Mouse (Mus musculus) central nervous system, embryonic 14 days (tissue): ENCODE data around the gene Med6. TPM values are rescaled to one million over a fixed set of nuclear protein-coding genes. Genes with fewer than 3 reads are reported as not detected.

Experiments used
- polyA plus RNA-seq: library from polyadenylated mRNA; depleted of rRNA; stranded (reverse); fragments of >200 nt; gene quantifications from 2 replicates; pipeline ENCODE4 v1.2.3, GENCODE M21; 2012; rRNA removed

Med6 gene
- 47.1 and 52.0 TPM in 2 replicates for polyA plus RNA-seq

DNA sequence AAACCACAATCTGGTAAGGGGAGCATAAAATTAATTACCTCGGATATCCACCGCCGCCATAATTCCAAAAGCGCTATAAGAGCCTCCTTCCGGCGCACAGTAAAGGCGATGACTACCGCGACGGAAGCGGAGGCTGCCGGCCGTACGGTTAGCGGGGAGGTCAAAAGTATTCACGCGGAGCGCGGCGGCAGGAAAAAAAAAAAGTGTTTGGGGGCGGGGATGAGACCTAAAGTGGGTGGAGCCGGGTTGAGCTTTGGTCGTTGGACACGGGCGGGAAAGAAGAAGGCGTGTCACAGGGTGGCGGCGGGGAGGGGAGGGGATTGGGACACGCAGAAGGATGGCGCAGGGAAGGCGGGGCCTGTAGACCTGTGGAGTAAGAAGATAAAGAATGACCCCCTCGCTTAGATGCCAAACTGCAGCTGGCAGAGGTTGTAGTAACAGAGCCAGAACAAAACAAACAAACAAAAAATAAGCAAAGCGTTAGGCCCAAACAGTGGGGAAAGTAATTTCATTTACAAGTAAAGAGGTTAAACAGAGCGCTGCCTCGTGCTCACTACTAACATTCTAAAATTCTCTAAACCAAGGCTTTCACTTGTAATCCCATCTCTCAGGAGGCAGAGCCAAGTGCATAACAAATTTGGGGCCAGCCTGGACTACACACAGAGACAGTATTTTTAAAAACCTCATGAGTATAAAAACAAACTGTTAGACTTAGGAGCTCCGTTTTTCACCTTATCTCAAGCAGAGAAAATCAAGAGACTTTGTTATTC, at the start of gene Med6:
TSS of gene Med6 (minus strand) at position 107 of the 770 bp plus-strand sequence.

DNA sequence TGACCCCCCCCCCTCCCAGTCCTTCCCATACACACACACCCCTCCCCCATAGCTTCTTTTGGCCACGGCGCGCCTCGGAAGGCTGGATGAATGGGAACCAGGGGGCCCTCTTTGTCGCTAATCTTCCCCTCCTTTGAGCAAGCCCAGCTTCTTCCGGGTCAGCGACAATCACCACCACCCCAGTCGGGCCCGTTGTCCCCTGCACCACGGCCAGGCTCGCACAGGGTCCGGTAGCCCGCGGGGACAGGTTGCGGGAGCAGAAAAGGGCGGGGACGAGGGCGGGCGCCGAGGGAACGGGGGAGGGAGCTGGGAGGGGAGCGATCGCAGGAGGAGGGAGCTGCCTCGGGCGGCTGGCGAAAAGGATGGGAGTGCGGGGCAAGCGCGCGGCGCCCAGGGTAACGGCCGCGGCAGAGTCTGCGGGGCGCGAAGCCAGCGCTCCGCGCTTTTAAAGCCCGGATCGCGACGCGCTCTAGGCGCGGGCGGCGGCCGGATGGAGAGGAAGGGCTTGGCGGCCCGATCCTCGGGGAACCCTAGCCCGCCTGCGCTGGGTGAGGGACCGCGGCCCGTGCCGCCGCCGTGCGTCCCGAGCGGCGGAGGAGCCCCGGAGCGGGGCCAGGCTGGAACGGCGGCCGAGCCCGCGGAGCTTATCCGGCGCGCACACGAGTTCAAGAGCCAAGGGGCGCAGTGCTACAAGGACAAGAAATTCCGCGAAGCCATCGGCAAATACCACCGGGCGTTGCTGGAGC, 36.3 kb upstream of the Med6 start, which contains the start of gene Ttc9:
TSS of gene Ttc9 (plus strand) at position 335 of the 746 bp plus-strand sequence.

DNA sequence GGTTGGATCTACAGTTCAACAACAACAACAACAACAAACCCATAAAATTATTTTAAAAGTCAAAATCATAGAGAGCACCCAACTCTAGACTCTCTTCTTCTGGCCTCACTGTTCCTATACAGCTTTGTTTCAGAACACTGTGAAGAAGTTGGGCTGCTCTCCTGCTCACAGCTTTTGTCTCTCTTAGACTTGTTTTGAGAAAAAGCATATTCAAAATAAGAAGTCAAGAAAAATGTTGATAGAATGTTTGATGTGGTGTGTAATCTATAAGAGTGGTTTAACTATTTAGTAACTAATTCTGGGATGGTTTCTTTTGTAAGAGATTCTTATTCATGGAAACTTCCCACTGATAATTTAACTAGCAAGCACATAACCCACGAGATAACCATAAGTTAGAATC, 26.4 kb downstream of the Med6 start, which contains the start of gene Adam21:
TSS of gene Adam21 (minus strand) at position 101 of the 400 bp plus-strand sequence.

DNA sequence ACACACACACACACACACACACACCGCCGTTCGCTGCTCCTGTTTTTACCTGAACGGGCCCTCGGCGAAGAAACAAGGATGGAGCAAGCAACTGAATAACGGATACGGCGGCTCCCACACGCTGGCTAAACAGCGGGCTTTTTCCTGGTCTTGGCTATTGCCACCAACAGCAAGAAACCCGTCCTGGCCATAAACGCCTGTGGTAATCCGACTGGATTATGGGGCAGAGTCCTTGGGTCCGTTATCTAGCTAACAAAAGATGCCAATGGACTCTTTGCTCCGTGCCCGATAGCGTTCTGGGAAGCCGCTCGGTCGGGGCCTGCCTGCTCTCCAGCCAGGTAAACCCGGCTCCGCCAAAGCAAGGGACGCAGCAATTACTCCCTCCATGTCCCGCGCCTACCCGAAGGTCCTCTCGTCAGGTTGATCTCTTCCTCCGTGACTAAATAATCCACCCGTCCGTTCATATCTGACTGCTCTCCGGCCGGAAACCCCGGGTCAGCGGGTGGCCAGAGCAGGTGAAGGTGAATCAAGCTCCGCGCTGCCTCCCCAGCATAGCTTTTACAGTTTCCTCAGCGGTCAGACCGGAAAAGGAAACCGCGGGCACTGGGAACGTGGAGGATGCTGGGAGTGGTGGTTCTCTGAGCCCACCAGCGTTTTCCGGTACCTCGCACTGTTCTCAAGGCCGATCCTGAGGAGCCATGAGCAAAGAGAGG, 62.3 kb downstream of the Med6 start, which contains the start of the genes Gm20498 and Synj2bp:
TSS of gene Gm20498 (minus strand) at position 590 of the 713 bp plus-strand sequence.
TSS of gene Synj2bp (minus strand) at position 596 of the 713 bp plus-strand sequence.

Other genes starting within 250 kb of the Med6 start
- 1.3 TPM in 2 replicates for gene Gm4787, start 215.5 kb downstream of the Med6 start, polyA plus RNA-seq
- gene Adam4, start 173.1 kb downstream of the Med6 start, polyA plus RNA-seq, result 1.3 TPM in 2 replicates
- gene Cox16, start 109.9 kb downstream of the Med6 start, polyA plus RNA-seq, result 86.9 and 87.5 TPM in 2 replicates
- gene Gm20498, start 62.1 kb downstream of the Med6 start, polyA plus RNA-seq, result 20.2 and 22.1 TPM in 2 replicates
- gene Synj2bp, start 62.1 kb downstream of the Med6 start, polyA plus RNA-seq, result 20.0 and 22.2 TPM in 2 replicates
- 0.27 and 0.34 TPM in 2 replicates for gene Adam21, start 26.5 kb downstream of the Med6 start, polyA plus RNA-seq
- 15.0 and 16.7 TPM in 2 replicates for gene Ttc9, start 36.2 kb upstream of the Med6 start, polyA plus RNA-seq
- 13.7 and 14.9 TPM in 2 replicates for gene Map3k9, start 186.2 kb upstream of the Med6 start, polyA plus RNA-seq